ENCODE assay signal across 30 mouse cellular contexts in genomic region chr11:68521352-68521751, GRCm38 (mm10). TPM values are rescaled to one million over a fixed set of nuclear protein-coding genes. Genes with fewer than 3 reads are reported as not detected.
A peak's percentile ranks its signal among the peaks of the same experiment; 100 is the strongest.
DNase-seq lines count a peak whose midpoint lies in the region; ATAC-seq and TF ChIP-seq lines count a peak whose summit lies in the region.
"Had no signal": no experiment of that assay in that cellular context is flagged by ENCODE, and none has a peak within 500 bp of the region (broad histone marks: within the 10 kb centered on the region; RNA-seq: fewer than 3 reads in every experiment).

No protein-coding gene starts in this region.

- H3K27me3 ChIP-seq in midbrain, embryonic 11.5 days (ENCODE audit: control insufficient read depth, insufficient read depth, low read length) = no peaks in the 10 kb centered on the region
- no peaks in the 10 kb centered on the region for H3K27me3 ChIP-seq in midbrain, embryonic 14.5 days (ENCODE audit: control insufficient read depth, insufficient read depth, low read length)
- no peaks in the 10 kb centered on the region for H3K27me3 ChIP-seq in stomach, postnatal 0 days (ENCODE audit: control insufficient read depth, insufficient read depth, low read length)
- H3K27me3 ChIP-seq in forebrain, postnatal 0 days (ENCODE audit: insufficient read depth, low read length) = no peaks in the 10 kb centered on the region
- H3K27me3 ChIP-seq: embryonic facial prominence, embryonic 13.5 days; forebrain, embryonic 15.5 days; limb, embryonic 15.5 days; neural tube, embryonic 13.5 days had no signal

- H3K9me3 ChIP-seq in midbrain, embryonic 11.5 days (ENCODE audit: control insufficient read depth, low read length) = no peaks in the 10 kb centered on the region; the same call in 1 of the 2 replicates
- peaks cover 7% of the 10 kb centered on the region; the same call in 1 of the 2 replicates for H3K9me3 ChIP-seq in midbrain, embryonic 14.5 days (ENCODE audit: control insufficient read depth, low read length)
- H3K9me3 ChIP-seq in stomach, postnatal 0 days (ENCODE audit: control insufficient read depth, low read length) = no peaks in the 10 kb centered on the region
- H3K9me3 ChIP-seq in forebrain, postnatal 0 days (ENCODE audit: low read length) = no peaks in the 10 kb centered on the region
- H3K9me3 ChIP-seq: embryonic facial prominence, embryonic 13.5 days; forebrain, embryonic 15.5 days; limb, embryonic 10.5 days; limb, embryonic 15.5 days had no signal

- H3K4me1 ChIP-seq in midbrain, embryonic 11.5 days (ENCODE audit: control insufficient read depth, insufficient read depth, low read length) = no peaks in the 10 kb centered on the region
- H3K4me1 ChIP-seq in midbrain, embryonic 14.5 days (ENCODE audit: control insufficient read depth, insufficient read depth, low read length) = no peaks in the 10 kb centered on the region
- H3K4me1 ChIP-seq in stomach, postnatal 0 days (replicated peaks; ENCODE audit: control insufficient read depth, insufficient read depth) = no peaks in the 10 kb centered on the region
- no peaks in the 10 kb centered on the region for H3K4me1 ChIP-seq in forebrain, postnatal 0 days (ENCODE audit: insufficient read depth)
- H3K4me1 ChIP-seq: embryonic facial prominence, embryonic 13.5 days; forebrain, embryonic 15.5 days; limb, embryonic 10.5 days; limb, embryonic 15.5 days; neural tube, embryonic 13.5 days had no signal

- H3K27ac ChIP-seq in midbrain, embryonic 11.5 days (ENCODE audit: low read depth, low read length) = no peak overlapping the region
- no peak overlapping the region for H3K27ac ChIP-seq in midbrain, embryonic 14.5 days (replicated peaks; ENCODE audit: low read depth, low read length)
- H3K27ac ChIP-seq in macrophage = peak overlapping the region; percentile 43
- H3K27ac ChIP-seq in stomach, postnatal 0 days (replicated peaks) = no peak overlapping the region
- no peak overlapping the region for H3K27ac ChIP-seq in forebrain, postnatal 0 days (ENCODE audit: low read depth, low read length)
- H3K27ac ChIP-seq: embryonic facial prominence, embryonic 13.5 days; forebrain, embryonic 10.5 days; forebrain, embryonic 15.5 days; hindbrain, embryonic 14.5 days; limb, embryonic 10.5 days; limb, embryonic 15.5 days; liver, embryonic 14.5 days; midbrain, embryonic 10.5 days; neural tube, embryonic 13.5 days had no signal

- peak; percentile 66 for DNase-seq in midbrain, embryonic 11.5 days (ENCODE audit: low spot score, missing footprints)
- DNase-seq in midbrain, embryonic 14.5 days = no peak
- DNase-seq in MEL-GATA-1-ER (ENCODE audit: extremely low read depth, low read depth) = peak; percentile 82
- no peak for DNase-seq in stomach, postnatal 0 days (ENCODE audit: low spot score)
- DNase-seq in gastrocnemius, adult 18-20 months (ENCODE audit: low spot score) = no peak
- no peak for DNase-seq in forebrain, postnatal 0 days
- DNase-seq: adrenal gland, adult 2 months; cerebellum, adult 8-10 months; cerebellum, postnatal 36 days; heart, postnatal 36 days; kidney, adult 11 months; kidney, postnatal 36 days; layer of hippocampus, postnatal 36 days; lung, embryonic 14.5 days; thymus, postnatal 14 days had no signal

- peak; percentile 30; the same call in 1 of the 2 replicates for TF ChIP-seq CTCF in stomach, postnatal 0 days (IDR thresholded peaks at IDR 0.05; ENCODE audit: low read depth)
- TF ChIP-seq CTCF in forebrain, postnatal 0 days (IDR thresholded peaks at IDR 0.05; ENCODE audit: low read depth) = no peak

- H3K4me3 ChIP-seq in midbrain, embryonic 11.5 days (ENCODE audit: low read depth, low read length) = no peak overlapping the region
- no peak overlapping the region for H3K4me3 ChIP-seq in midbrain, embryonic 14.5 days (replicated peaks; ENCODE audit: low read depth, low read length)
- H3K4me3 ChIP-seq in macrophage (ENCODE audit: inconsistent target) = no peak overlapping the region
- no peak overlapping the region for H3K4me3 ChIP-seq in stomach, postnatal 0 days (ENCODE audit: low read depth, low read length)
- H3K4me3 ChIP-seq in forebrain, postnatal 0 days (ENCODE audit: low read depth, low read length) = no peak overlapping the region
- H3K4me3 ChIP-seq: embryonic facial prominence, embryonic 13.5 days; forebrain, embryonic 10.5 days; forebrain, embryonic 15.5 days; limb, embryonic 10.5 days; limb, embryonic 15.5 days; midbrain, embryonic 10.5 days; neural tube, embryonic 13.5 days had no signal

- 81% methylated on average over 5 of the region's 5 CpGs for WGBS in midbrain, embryonic 11.5 days
- 77% methylated on average over 5 of the region's 5 CpGs for WGBS in midbrain, embryonic 14.5 days
- WGBS in macrophage (ENCODE audit: missing documents) = 63% methylated on average over 5 of the region's 5 CpGs
- 77% methylated on average over 5 of the region's 5 CpGs for WGBS in stomach, postnatal 0 days
- 82% methylated on average over 5 of the region's 5 CpGs for WGBS in forebrain, postnatal 0 days

- H3K9ac ChIP-seq in midbrain, embryonic 11.5 days (ENCODE audit: low read length) = no peak overlapping the region
- no peak overlapping the region for H3K9ac ChIP-seq in midbrain, embryonic 14.5 days (replicated peaks; ENCODE audit: low read length)
- H3K9ac ChIP-seq in stomach, postnatal 0 days (ENCODE audit: low read length) = no peak overlapping the region
- H3K9ac ChIP-seq in forebrain, postnatal 0 days = no peak overlapping the region
- H3K9ac ChIP-seq: embryonic facial prominence, embryonic 13.5 days; forebrain, embryonic 15.5 days; hindbrain, embryonic 14.5 days; limb, embryonic 15.5 days; liver, embryonic 14.5 days; lung, embryonic 14.5 days; neural tube, embryonic 13.5 days had no signal

- no peak for TF ChIP-seq EP300 in stomach, postnatal 0 days (optimal IDR thresholded peaks at IDR 0.05)

- ATAC-seq in midbrain, embryonic 11.5 days (ENCODE audit: low FRiP score) = no peak
- no peak for ATAC-seq in midbrain, embryonic 14.5 days (ENCODE audit: low FRiP score, low TSS enrichment)
- ATAC-seq in stomach, postnatal 0 days (ENCODE audit: low FRiP score, low TSS enrichment) = no peak
- no peak for ATAC-seq in forebrain, postnatal 0 days
- no peak for ATAC-seq in megakaryocyte-erythroid progenitor cell, adult 5-6 weeks (replicated peaks; ENCODE audit: low FRiP score, low TSS enrichment, poor library complexity, severe bottlenecking)
- ATAC-seq: activated CD4-positive, CD25-positive, alpha-beta regulatory T cell, adult 4 months; forebrain, embryonic 15.5 days; inflammation-experienced regulatory T-cells, adult 6 months had no signal

- H3K4me2 ChIP-seq in midbrain, embryonic 11.5 days = no peak overlapping the region
- no peak overlapping the region for H3K4me2 ChIP-seq in midbrain, embryonic 14.5 days (ENCODE audit: low read length)
- no peak overlapping the region for H3K4me2 ChIP-seq in stomach, postnatal 0 days (replicated peaks; ENCODE audit: low read depth)
- H3K4me2 ChIP-seq in forebrain, postnatal 0 days (ENCODE audit: low read depth) = no peak overlapping the region
- H3K4me2 ChIP-seq: embryonic facial prominence, embryonic 13.5 days; forebrain, embryonic 15.5 days; heart, embryonic 11.5 days; hindbrain, embryonic 14.5 days; limb, embryonic 15.5 days; lung, embryonic 14.5 days; neural tube, embryonic 13.5 days had no signal

- no peaks in the 10 kb centered on the region for H3K36me3 ChIP-seq in midbrain, embryonic 11.5 days (ENCODE audit: control insufficient read depth, insufficient read depth, low read length)
- H3K36me3 ChIP-seq in midbrain, embryonic 14.5 days (ENCODE audit: control insufficient read depth, insufficient read depth, low read length) = no peaks in the 10 kb centered on the region
- H3K36me3 ChIP-seq in macrophage (ENCODE audit: inconsistent target) = peaks cover 18% of the 10 kb centered on the region
- no peaks in the 10 kb centered on the region for H3K36me3 ChIP-seq in stomach, postnatal 0 days (ENCODE audit: control insufficient read depth, insufficient read depth, low read length)
- no peaks in the 10 kb centered on the region for H3K36me3 ChIP-seq in forebrain, postnatal 0 days (ENCODE audit: insufficient read depth)
- H3K36me3 ChIP-seq: embryonic facial prominence, embryonic 13.5 days; forebrain, embryonic 10.5 days; forebrain, embryonic 15.5 days; limb, embryonic 10.5 days; limb, embryonic 15.5 days; midbrain, embryonic 10.5 days; neural tube, embryonic 13.5 days had no signal

- peaks cover 47% of the 10 kb centered on the region; the same call in 1 of the 2 replicates for H3K79me2 ChIP-seq in macrophage (ENCODE audit: inconsistent target)

RNA-seq across cellular contexts. Expression of gene Pik3r6, which starts 18.5 kb away (rescaled TPM):
- polyA plus RNA-seq in midbrain, embryonic 11.5 days (2014; fragmentation: Nextera tagmentation; extraction: Ambion mirVana) = 0.98 and 1.3 TPM in 2 replicates
- 0.86 and 1.5 TPM in 2 replicates for polyA plus RNA-seq in midbrain, embryonic 14.5 days (2014; fragmentation: Nextera tagmentation; extraction: Ambion mirVana)
- 100 to 1,000 TPM in 15 of 26 experiments, 10 to 100 TPM in 11; 40.3 to 163 (median 108) TPM for total RNA-seq in macrophage (2018; cell fraction: chromatin; rRNA removed)
- 10 to 100 TPM in 19 of 26 experiments, 1 to 10 TPM in 7; 6.1 to 19.6 (median 11.9) TPM for total RNA-seq in macrophage (2018; cell fraction: cytosol; rRNA removed)
- total RNA-seq in macrophage (2018; cell fraction: nucleus; rRNA removed) = 100 to 1,000 TPM in 1 of 26 experiments, 10 to 100 TPM in 25; 23.2 to 107 (median 61.3) TPM
- polyA plus RNA-seq in macrophage (2018) = 6.7 to 17.9 TPM (median 11.0 TPM) in 3 replicates
- 1.3 and 1.8 TPM in 2 replicates for polyA plus RNA-seq in stomach, postnatal 0 days (2015; fragmentation: Nextera tagmentation; extraction: Ambion mirVana)
- total RNA-seq in gastrocnemius, adult 18-20 months (2021) = 1 to 10 TPM in 1 of 2 experiments, under 1 TPM in 1; 0.82 to 1.2 TPM
- total RNA-seq in forebrain, postnatal 0 days (2014; rRNA removed) = 1.5 and 2.0 TPM in 2 replicates
- 0.92 and 1.8 TPM in 2 replicates for polyA plus RNA-seq in forebrain, postnatal 0 days (2015; fragmentation: Nextera tagmentation; extraction: Ambion mirVana)
- 0.64 TPM in 1 of 2 replicates, not detected in the other for total RNA-seq in megakaryocyte-erythroid progenitor cell, adult 5-6 weeks (2014; fragmentation: Nextera tagmentation)
- total RNA-seq in megakaryocyte-erythroid progenitor cell, adult 5-6 weeks (2017) = 0.15 and 1.4 TPM in 2 replicates
- polyA plus RNA-seq: activated CD4-positive, CD25-positive, alpha-beta regulatory T cell, adult 4 months; inflammation-experienced regulatory T-cells, adult 6 months had no signal

RNA-seq across cellular contexts. Expression of gene Mfsd6l, which starts 34.6 kb away (rescaled TPM):
- not detected in 2 replicates for polyA plus RNA-seq in midbrain, embryonic 11.5 days (2014; fragmentation: Nextera tagmentation; extraction: Ambion mirVana)
- not detected in 2 replicates for polyA plus RNA-seq in midbrain, embryonic 14.5 days (2014; fragmentation: Nextera tagmentation; extraction: Ambion mirVana)
- 10 to 100 TPM in 17 of 26 experiments, 1 to 10 TPM in 9; 3.0 to 18.9 (median 12.3) TPM for total RNA-seq in macrophage (2018; cell fraction: chromatin; rRNA removed)
- total RNA-seq in macrophage (2018; cell fraction: cytosol; rRNA removed) = 1 to 10 TPM in 1 of 26 experiments, under 1 TPM in 24, not detected in 1; 0.04 to 1.1 (median 0.19) TPM
- 10 to 100 TPM in 6 of 26 experiments, 1 to 10 TPM in 20; 1.9 to 15.3 (median 6.0) TPM for total RNA-seq in macrophage (2018; cell fraction: nucleus; rRNA removed)
- 0.13 TPM in 1 of 3 replicates, not detected in the others for polyA plus RNA-seq in macrophage (2018)
- 3.7 and 3.9 TPM in 2 replicates for polyA plus RNA-seq in stomach, postnatal 0 days (2015; fragmentation: Nextera tagmentation; extraction: Ambion mirVana)
- not detected for total RNA-seq in gastrocnemius, adult 18-20 months (2021)
- total RNA-seq in forebrain, postnatal 0 days (2014; rRNA removed) = 0.15 and 0.24 TPM in 2 replicates
- polyA plus RNA-seq in forebrain, postnatal 0 days (2015; fragmentation: Nextera tagmentation; extraction: Ambion mirVana) = 0.15 and 0.25 TPM in 2 replicates
- not detected in 2 replicates for total RNA-seq in megakaryocyte-erythroid progenitor cell, adult 5-6 weeks (2014; fragmentation: Nextera tagmentation)
- total RNA-seq in megakaryocyte-erythroid progenitor cell, adult 5-6 weeks (2017) = not detected in 2 replicates
- total RNA-seq: gastrocnemius, adult 8-10 months; heart, postnatal 36 days; layer of hippocampus, postnatal 36 days had no signal
- polyA plus RNA-seq: activated CD4-positive, CD25-positive, alpha-beta regulatory T cell, adult 4 months; forebrain, embryonic 15.5 days; hindbrain, embryonic 14.5 days; inflammation-experienced regulatory T-cells, adult 6 months; midbrain, embryonic 10.5 days; neural tube, embryonic 13.5 days had no signal

Comparison
In these comparisons a context has a peak if more than half of its experiments do, and no peak if none do; other contexts are left out.
1. DNase-seq: peak in midbrain, embryonic 11.5 days (single experiment) and MEL-GATA-1-ER (single experiment); none in midbrain, embryonic 14.5 days (single experiment), stomach, postnatal 0 days (single experiment), gastrocnemius, adult 18-20 months (single experiment) and forebrain, postnatal 0 days (single experiment).